Mouse (Mus musculus) lung, embryonic 14.5 days (tissue): ENCODE results near the gene Il20rb. TPM values are rescaled to one million over a fixed set of nuclear protein-coding genes. Genes with fewer than 3 reads are reported as not detected.
A peak's percentile ranks its signal among the peaks of the same experiment; 100 is the strongest.

Source experiments
- ATAC-seq: fragments of 200-750 bp; cut with Nextera tagmentation; 2 replicates; pipeline ENCODE4 v1.8.0; 2017; ENCODE audit warnings: mild to moderate bottlenecking, moderate TSS enrichment, moderate library complexity; ENCODE audit not compliant: insufficient read depth
- DNase-seq: peaks from one replicate; pipeline ENCODE4 v3.0.0-alpha.2; 2015
- H3K27ac ChIP-seq: fragments of 300-500 bp; sonication (generic); 2 replicates; pipeline ENCODE4 v1.5.1; 2014; ENCODE audit warnings: low read depth, mild to moderate bottlenecking, moderate library complexity
- H3K27me3 ChIP-seq: fragments of 300-500 bp; sonication (generic); 2 replicates; pipeline ENCODE4 v1.6.1; 2014; ENCODE audit warnings: low read length, control low read depth; ENCODE audit not compliant: insufficient read depth
- H3K36me3 ChIP-seq: fragments of 300-500 bp; sonication (generic); 2 replicates; pipeline ENCODE4 v1.6.1; 2014; ENCODE audit warnings: control low read depth; ENCODE audit not compliant: insufficient read depth
- H3K4me1 ChIP-seq: fragments of 300-500 bp; sonication (generic); 2 replicates; pipeline ENCODE4 v1.6.1; 2014; ENCODE audit warnings: antibody characterized with exemption, control low read depth; ENCODE audit not compliant: insufficient read depth
- H3K4me2 ChIP-seq: fragments of 300-500 bp; sonication (generic); 2 replicates; pipeline ENCODE4 v1.6.1; 2014; ENCODE audit warnings: mild to moderate bottlenecking
- H3K4me3 ChIP-seq: fragments of 300-500 bp; sonication (generic); 2 replicates; pipeline ENCODE4 v1.5.1; 2014; ENCODE audit warnings: low read depth, low read length
- H3K9ac ChIP-seq: fragments of 300-500 bp; sonication (generic); 2 replicates; pipeline ENCODE4 v1.6.1; 2014
- H3K9me3 ChIP-seq: fragments of 300-500 bp; sonication (generic); 2 replicates; pipeline ENCODE4 v1.6.1; 2016; ENCODE audit warnings: low read depth, low read length, control low read depth
- CTCF ChIP-seq: IDR thresholded peaks from 2 replicates; pipeline ENCODE4 v1.5.1; 2016; ENCODE audit warnings: antibody characterized with exemption, low read depth
- WGBS: fragments of 180-500 bp; shearing (Covaris S2); extraction: QIAGEN DNeasy Blood & Tissue Kit; methylation state at CpG from one replicate; pipeline ENCODE4 v1.1.7; 2014; 5-methylcytosine and 5-hydroxymethylcytosine counted together
- polyA plus RNA-seq: library from polyadenylated mRNA; unstranded; fragments of >200 nt; fragmentation: Nextera tagmentation; extraction: Ambion mirVana; gene quantifications from 2 replicates; pipeline ENCODE4 v1.2.1, GENCODE M21; 2014

Gene Il20rb
- polyA plus RNA-seq, result 1.6 and 2.2 TPM in 2 replicates

GRCm38 (mm10) chr9:100486431-100486830 lies at the start of gene Il20rb:
TSS of gene Il20rb (minus strand) at chr9:100486788.
- H3K36me3 ChIP-seq, result peaks cover 6% of the 10 kb centered on the region; the same call in 1 of the 2 replicates
- no peaks in the 10 kb centered on the region for H3K4me1 ChIP-seq
- 79% methylated on average over 5 of the region's 5 CpGs for WGBS
- DNase-seq, result no peak
- H3K4me3 ChIP-seq, result no peak within 1 kb of the TSS
- H3K9me3 ChIP-seq, result no peaks in the 10 kb centered on the region
- H3K9ac ChIP-seq, result no peak within 1 kb of the TSS
- no peak for TF ChIP-seq CTCF
- H3K27me3 ChIP-seq, result no peaks in the 10 kb centered on the region
- H3K4me2 ChIP-seq, result no peak within 1 kb of the TSS
- no peak within 1 kb of the TSS for H3K27ac ChIP-seq
- ATAC-seq, result no peak

GRCm38 (mm10) chr9:100535618-100536262 lies 49.2 kb upstream of the Il20rb start:
- no peaks in the 10 kb centered on the region for H3K9me3 ChIP-seq
- H3K4me1 ChIP-seq, result no peaks in the 10 kb centered on the region
- H3K4me2 ChIP-seq, result no peak overlapping the region
- no peak for TF ChIP-seq CTCF
- no peak overlapping the region for H3K4me3 ChIP-seq
- H3K27ac ChIP-seq, result no peak overlapping the region
- H3K27me3 ChIP-seq, result no peaks in the 10 kb centered on the region
- DNase-seq, result peak; percentile 24
- no peak for ATAC-seq
- H3K36me3 ChIP-seq, result no peaks in the 10 kb centered on the region
- 81% methylated on average over 2 of the region's 2 CpGs for WGBS
- H3K9ac ChIP-seq, result no peak overlapping the region

GRCm38 (mm10) chr9:100534686-100535085 lies 48.1 kb upstream of the Il20rb start:
- Histone ChIP-seq H3K9me3 (no peaks in the 10 kb centered on the region), H3K27ac (no peak overlapping the region), H3K4me2 (no peak overlapping the region), H3K9ac (no peak overlapping the region), H3K27me3 (no peaks in the 10 kb centered on the region), H3K4me3 (no peak overlapping the region), H3K36me3 (no peaks in the 10 kb centered on the region), H3K4me1 (no peaks in the 10 kb centered on the region)
- TF ChIP-seq CTCF, result no peak
- ATAC-seq, result no peak
- no peak for DNase-seq
- 92% methylated on average over 3 of the region's 3 CpGs for WGBS

DNA sequence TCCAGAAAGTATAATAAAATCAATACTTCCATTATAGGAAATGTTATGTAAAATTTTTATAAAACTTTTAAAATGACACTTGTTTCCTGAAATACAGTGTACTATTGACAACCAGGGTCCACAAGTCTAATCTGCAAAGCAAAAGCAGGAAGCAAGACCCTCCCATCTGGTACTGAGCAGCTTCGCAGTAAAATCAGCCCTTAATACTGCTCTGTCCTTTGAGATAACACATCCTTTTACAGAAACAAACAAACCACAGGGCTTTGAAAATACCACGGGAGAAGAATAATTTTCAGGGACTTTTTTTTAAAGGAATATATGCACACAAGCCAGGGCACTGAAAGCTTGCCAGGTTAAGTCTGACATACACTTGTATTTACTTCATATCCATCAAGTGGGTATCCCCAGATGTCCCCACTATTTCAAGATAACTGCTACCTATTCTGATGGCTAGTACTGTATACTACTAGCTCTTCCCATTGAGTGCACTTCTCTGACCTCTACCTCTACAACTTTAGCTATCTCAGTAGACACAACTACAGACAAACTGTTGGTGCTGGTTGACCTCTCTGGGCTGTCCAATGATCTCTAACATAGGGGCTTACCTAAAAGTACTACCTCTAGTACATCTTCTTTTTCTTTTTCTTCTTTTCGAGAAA lies 46.4 kb upstream of the Il20rb start:
- no peak overlapping the region for H3K9ac ChIP-seq
- H3K4me3 ChIP-seq, result no peak overlapping the region
- H3K4me2 ChIP-seq, result no peak overlapping the region
- H3K4me1 ChIP-seq, result no peaks in the 10 kb centered on the region
- WGBS, result 55% methylated on average over 3 of the region's 3 CpGs
- DNase-seq, result no peak
- H3K27me3 ChIP-seq, result no peaks in the 10 kb centered on the region
- TF ChIP-seq CTCF, result no peak
- H3K27ac ChIP-seq, result no peak overlapping the region
- ATAC-seq, result no peak
- peaks cover 3% of the 10 kb centered on the region; the same call in 1 of the 2 replicates for H3K9me3 ChIP-seq
- H3K36me3 ChIP-seq, result no peaks in the 10 kb centered on the region

GRCm38 (mm10) chr9:100531296-100531695 lies 44.7 kb upstream of the Il20rb start:
- Histone ChIP-seq H3K27ac (no peak overlapping the region), H3K4me3 (no peak overlapping the region), H3K4me2 (no peak overlapping the region), H3K9me3 (peaks cover 3% of the 10 kb centered on the region; the same call in 1 of the 2 replicates), H3K27me3 (no peaks in the 10 kb centered on the region), H3K4me1 (no peaks in the 10 kb centered on the region), H3K36me3 (no peaks in the 10 kb centered on the region), H3K9ac (no peak overlapping the region)
- WGBS, result 67% methylated on average over 1 of the region's 1 CpGs
- ATAC-seq, result no peak
- DNase-seq, result no peak
- TF ChIP-seq CTCF, result no peak

DNA sequence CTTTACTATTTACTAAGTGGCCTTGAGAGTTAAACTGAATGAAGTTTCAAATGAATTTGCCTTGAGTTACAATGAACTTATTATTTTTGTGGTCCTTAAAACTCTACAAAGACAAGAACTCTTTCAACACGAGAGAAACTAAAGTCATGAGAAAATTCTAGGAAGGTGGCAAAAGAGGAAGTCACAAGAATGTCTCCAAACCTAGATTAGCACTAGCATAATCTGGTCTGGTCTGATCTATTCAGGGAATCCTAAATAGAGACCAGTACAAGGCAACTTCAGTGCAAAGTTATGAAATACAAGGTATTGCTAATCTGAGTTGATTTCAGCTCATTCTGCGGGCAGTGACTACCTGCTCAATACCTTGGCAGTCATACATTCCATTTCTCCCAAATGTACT lies 38.6 kb upstream of the Il20rb start:
- Histone ChIP-seq H3K27me3 (no peaks in the 10 kb centered on the region), H3K4me2 (no peak overlapping the region), H3K4me3 (no peak overlapping the region), H3K9me3 (peaks cover 3% of the 10 kb centered on the region; the same call in 1 of the 2 replicates), H3K36me3 (no peaks in the 10 kb centered on the region), H3K4me1 (no peaks in the 10 kb centered on the region), H3K27ac (no peak overlapping the region), H3K9ac (no peak overlapping the region)
- ATAC-seq, result no peak
- no peak for DNase-seq
- WGBS, result 81% methylated on average over 2 of the region's 2 CpGs
- no peak for TF ChIP-seq CTCF

GRCm38 (mm10) chr9:100522029-100522428 lies 35.4 kb upstream of the Il20rb start:
- Histone ChIP-seq H3K27me3 (no peaks in the 10 kb centered on the region), H3K4me2 (no peak overlapping the region), H3K4me1 (no peaks in the 10 kb centered on the region), H3K9me3 (no peaks in the 10 kb centered on the region), H3K4me3 (no peak overlapping the region), H3K27ac (no peak overlapping the region), H3K9ac (no peak overlapping the region), H3K36me3 (no peaks in the 10 kb centered on the region)
- whole genome bisulfite sequencing, result 57% methylated on average over 2 of the region's 2 CpGs
- DNase-seq (no peak), ATAC-seq (no peak)
- no peak for TF ChIP-seq CTCF
